In the genomic region with DNA sequence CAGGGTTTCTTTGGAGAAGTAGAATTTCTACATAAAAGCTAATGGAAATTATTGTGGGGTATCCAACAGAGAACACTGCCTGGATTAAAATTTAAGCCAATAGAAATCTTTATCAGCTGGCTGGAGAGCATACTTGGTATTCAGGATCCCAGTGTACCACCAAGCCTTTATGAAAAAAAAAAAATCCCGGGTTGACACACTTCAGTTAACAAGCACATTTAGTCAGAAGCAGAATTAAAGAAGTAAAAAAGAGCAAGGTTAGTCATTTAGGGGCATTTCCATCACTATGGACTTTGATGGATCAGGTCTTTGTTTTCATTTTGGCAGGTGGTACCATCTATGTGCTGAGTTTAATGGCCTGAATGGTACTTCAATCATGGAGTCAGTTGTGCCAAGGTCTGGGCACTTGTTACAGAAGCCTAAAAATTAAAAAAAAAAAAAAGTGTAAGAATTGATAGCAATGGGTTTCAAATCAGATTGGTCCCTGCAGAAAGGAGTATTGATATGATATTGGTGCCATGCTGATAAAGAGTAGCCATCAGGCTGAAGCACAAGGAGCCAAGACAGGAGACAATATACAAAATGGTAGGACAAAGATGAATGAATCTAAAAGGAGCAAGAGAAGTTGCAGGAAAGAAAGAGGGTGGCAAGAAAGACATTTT, we compare ENCODE assay signal across 22 mouse cellular contexts. TPM values are rescaled to one million over a fixed set of nuclear protein-coding genes. Genes with fewer than 3 reads are reported as not detected.
A peak's percentile ranks its signal among the peaks of the same experiment; 100 is the strongest.
DNase-seq lines count a peak whose midpoint lies in the region; ATAC-seq and TF ChIP-seq lines count a peak whose summit lies in the region.
"Had no signal": no experiment of that assay in that cellular context is flagged by ENCODE, and none has a peak within 500 bp of the region (broad histone marks: within the 10 kb centered on the region; RNA-seq: fewer than 3 reads in every experiment).

No protein-coding gene starts in this region.

- no peaks in the 10 kb centered on the region for H3K27me3 ChIP-seq in heart, embryonic 16.5 days (ENCODE audit: control insufficient read depth, insufficient read depth, low read length)
- no peaks in the 10 kb centered on the region for H3K27me3 ChIP-seq in kidney, embryonic 15.5 days
- H3K27me3 ChIP-seq in thymus, adult 2 months (ENCODE audit: control insufficient read depth, insufficient read depth, low read length), result no peaks in the 10 kb centered on the region
- H3K27me3 ChIP-seq: embryonic facial prominence, embryonic 15.5 days; heart, embryonic 12.5 days; hindbrain, embryonic 12.5 days had no signal

- H3K9ac ChIP-seq in heart, embryonic 16.5 days (ENCODE audit: low read length), result no peak overlapping the region
- H3K9ac ChIP-seq in kidney, embryonic 15.5 days, result no peak overlapping the region
- H3K9ac ChIP-seq: embryonic facial prominence, embryonic 15.5 days; heart, embryonic 12.5 days; hindbrain, embryonic 12.5 days had no signal

- no peaks in the 10 kb centered on the region for H3K36me3 ChIP-seq in heart, embryonic 16.5 days (ENCODE audit: control insufficient read depth, insufficient read depth)
- no peaks in the 10 kb centered on the region for H3K36me3 ChIP-seq in kidney, embryonic 15.5 days
- H3K36me3 ChIP-seq in thymus, adult 2 months (ENCODE audit: control insufficient read depth, insufficient read depth, low read length), result no peaks in the 10 kb centered on the region
- H3K36me3 ChIP-seq: embryonic facial prominence, embryonic 15.5 days; forebrain, embryonic 10.5 days; heart, embryonic 12.5 days; hindbrain, embryonic 12.5 days had no signal

- no peak for TF ChIP-seq POLR2A in thymus, adult 2 months (IDR thresholded peaks at IDR 0.05; ENCODE audit: control insufficient read depth, extremely low read depth, insufficient read depth, low read length, poor library complexity)

- H3K4me1 ChIP-seq in heart, embryonic 16.5 days (ENCODE audit: control insufficient read depth, insufficient read depth, low read length), result no peaks in the 10 kb centered on the region; the same call in 1 of the 2 replicates
- peaks cover 18% of the 10 kb centered on the region for H3K4me1 ChIP-seq in kidney, embryonic 15.5 days
- H3K4me1 ChIP-seq in thymus, adult 2 months (replicated peaks; ENCODE audit: control insufficient read depth, insufficient read depth, low read length), result peaks cover 3% of the 10 kb centered on the region
- H3K4me1 ChIP-seq: embryonic facial prominence, embryonic 15.5 days; forebrain, embryonic 10.5 days; heart, embryonic 12.5 days; hindbrain, embryonic 12.5 days had no signal

- intact Hi-C loops in heart, postnatal 14 days (cut with DNase I), result no loop called here

- H3K4me3 ChIP-seq in heart, embryonic 16.5 days (ENCODE audit: low read length), result no peak overlapping the region
- H3K4me3 ChIP-seq in kidney, embryonic 15.5 days (replicated peaks), result no peak overlapping the region
- no peak overlapping the region for H3K4me3 ChIP-seq in thymus, adult 2 months (ENCODE audit: control insufficient read depth, insufficient read depth, low read length)
- H3K4me3 ChIP-seq: embryonic facial prominence, embryonic 15.5 days; erythroblast, embryonic 14.5 days; forebrain, embryonic 10.5 days; heart, embryonic 12.5 days; hindbrain, embryonic 12.5 days had no signal

- no peak for TF ChIP-seq CTCF in thymus, adult 2 months (IDR thresholded peaks at IDR 0.05; ENCODE audit: borderline replicate concordance, control insufficient read depth, extremely low read depth, insufficient read depth, low read length, poor library complexity)

- no peak for DNase-seq in heart, postnatal 14 days
- no peak for DNase-seq in kidney, adult 11 months
- DNase-seq in thymus, adult 2 months, result no peak
- DNase-seq in thymus, postnatal 4 days, result no peak
- DNase-seq in retina, postnatal 1 day, result no peak
- DNase-seq: adrenal gland, adult 8-10 months; adrenal gland, postnatal 36 days; cerebellum, adult 2 months; cerebellum, postnatal 14 days; embryo, embryonic 11 days; heart, adult 18-20 months; heart, postnatal 4 days had no signal

- 0 out of 2 replicates have a peak overlapping the region, but pooled peaks have one; percentile 18 for H3K27ac ChIP-seq in heart, embryonic 16.5 days (ENCODE audit: low read length)
- H3K27ac ChIP-seq in kidney, embryonic 15.5 days, result peak overlapping the region; percentile 37; the same call in 1 of the 2 replicates
- H3K27ac ChIP-seq in thymus, adult 2 months (ENCODE audit: control insufficient read depth, insufficient read depth, low read length), result peak overlapping the region; percentile 54
- H3K27ac ChIP-seq: embryonic facial prominence, embryonic 15.5 days; forebrain, embryonic 10.5 days; hindbrain, embryonic 12.5 days had no signal

- WGBS in heart, embryonic 16.5 days, result 69% methylated on average over 1 of the region's 1 CpGs
- WGBS in kidney, embryonic 15.5 days, result 64% methylated on average over 1 of the region's 1 CpGs
- WGBS in thymus, adult 2 months, result 72% methylated on average over 1 of the region's 1 CpGs

- no peak overlapping the region for H3K4me2 ChIP-seq in heart, embryonic 16.5 days (ENCODE audit: low read depth, low read length)
- H3K4me2 ChIP-seq in kidney, embryonic 15.5 days, result no peak overlapping the region
- H3K4me2 ChIP-seq: embryonic facial prominence, embryonic 15.5 days; heart, embryonic 12.5 days; hindbrain, embryonic 12.5 days had no signal

- 0 out of 2 replicates have a peak, but pooled peaks cover 2% of the 10 kb centered on the region for H3K9me3 ChIP-seq in heart, embryonic 16.5 days (replicated peaks; ENCODE audit: control insufficient read depth, low read length)
- no peaks in the 10 kb centered on the region for H3K9me3 ChIP-seq in kidney, embryonic 15.5 days (replicated peaks)
- H3K9me3 ChIP-seq: embryonic facial prominence, embryonic 15.5 days; forebrain, embryonic 10.5 days; heart, embryonic 12.5 days; hindbrain, embryonic 12.5 days had no signal

- ATAC-seq in heart, embryonic 16.5 days (replicated peaks; ENCODE audit: extremely low read depth, insufficient read depth, low FRiP score), result no peak
- no peak for ATAC-seq in kidney, embryonic 15.5 days (replicated peaks; ENCODE audit: low FRiP score)
- ATAC-seq: forebrain, embryonic 14.5 days; hindbrain, embryonic 16.5 days had no signal

RNA-seq across cellular contexts. Expression of gene Clec2d, which starts 29.5 kb away (rescaled TPM):
- polyA plus RNA-seq in heart, embryonic 16.5 days (2015; fragmentation: Nextera tagmentation; extraction: Ambion mirVana), result 0.56 and 0.98 TPM in 2 replicates
- 10 to 100 TPM; 43.5 to 46.0 TPM for total RNA-seq in heart, postnatal 14 days (2021)
- polyA plus RNA-seq in kidney, embryonic 15.5 days (2015; fragmentation: Nextera tagmentation; extraction: Ambion mirVana), result 0.51 and 1.1 TPM in 2 replicates
- polyA plus RNA-seq in thymus, adult 2 months (2012; rRNA removed), result 43.1 and 91.5 TPM in 2 replicates
- polyA plus RNA-seq: embryonic facial prominence, embryonic 11.5 days; erythroblast, embryonic 14.5 days; forebrain, embryonic 10.5 days; forebrain, embryonic 14.5 days; hindbrain, embryonic 12.5 days had no signal

Comparison
In these comparisons a context has a peak if more than half of its experiments do, and no peak if none do; other contexts are left out.
1. RNA of gene Clec2d, which starts 29.5 kb away (polyA plus RNA-seq): 43.1 to 91.5 TPM in thymus, adult 2 months; 0.56 to 0.98 TPM in heart, embryonic 16.5 days and 0.51 to 1.1 TPM in kidney, embryonic 15.5 days; every median in the first group is over 10 times any median in the second.
2. Peak in every context shown above with its lines, with median percentiles within 50 percentile points of each other: H3K27ac ChIP-seq.